Mouse (Mus musculus) intestine, embryonic 14.5 days (tissue): Measurements from ENCODE around the gene 4930558K02Rik. TPM values are rescaled to one million over a fixed set of nuclear protein-coding genes. Genes with fewer than 3 reads are reported as not detected.

ENCODE experiments used
- ATAC-seq: fragments of 200-750 bp; cut with Nextera tagmentation; replicated peaks from 2 replicates; pipeline ENCODE4 v1.8.0; 2017; ENCODE audit warnings: low read depth, moderate number of reproducible peaks, moderate TSS enrichment, moderate library complexity; ENCODE audit not compliant: low FRiP score, low TSS enrichment
- DNase-seq: peaks from one replicate; pipeline ENCODE4 v3.0.0-alpha.2; 2018; ENCODE audit warnings: low spot score
- H3K27ac ChIP-seq: fragments of 300-500 bp; sonication (generic); 2 replicates; pipeline ENCODE4 v1.5.1; 2014; ENCODE audit warnings: low read depth, mild to moderate bottlenecking, control low read depth
- H3K27me3 ChIP-seq: fragments of 300-500 bp; sonication (generic); replicated peaks from 2 replicates; pipeline ENCODE4 v1.6.1; 2014; ENCODE audit warnings: low read length, control low read depth; ENCODE audit not compliant: control insufficient read depth, insufficient read depth
- H3K36me3 ChIP-seq: fragments of 300-500 bp; sonication (generic); 2 replicates; pipeline ENCODE4 v1.6.1; 2014; ENCODE audit warnings: low read length, control low read depth; ENCODE audit not compliant: control insufficient read depth, insufficient read depth
- H3K4me1 ChIP-seq: fragments of 300-500 bp; sonication (generic); replicated peaks from 2 replicates; pipeline ENCODE4 v1.6.1; 2014; ENCODE audit warnings: low read length, control low read depth, mixed read lengths; ENCODE audit not compliant: control insufficient read depth, insufficient read depth
- H3K4me2 ChIP-seq: fragments of 300-500 bp; sonication (generic); 2 replicates; pipeline ENCODE4 v1.6.1; 2014; ENCODE audit warnings: low read length
- H3K4me3 ChIP-seq: fragments of 300-500 bp; sonication (generic); 2 replicates; pipeline ENCODE4 v1.5.1; 2014; ENCODE audit warnings: low read depth, low read length, control low read depth, mixed read lengths
- H3K9ac ChIP-seq: fragments of 300-500 bp; sonication (generic); 2 replicates; pipeline ENCODE4 v1.6.1; 2014; ENCODE audit warnings: mild to moderate bottlenecking, low read length
- H3K9me3 ChIP-seq: fragments of 300-500 bp; sonication (generic); 2 replicates; pipeline ENCODE4 v1.6.1; 2016; ENCODE audit warnings: low read length, control low read depth; ENCODE audit not compliant: control insufficient read depth
- WGBS: fragments of 180-500 bp; shearing (Covaris S2); extraction: QIAGEN DNeasy Blood & Tissue Kit; methylation state at CpG from one replicate; pipeline ENCODE4 v1.1.7; 2014; 5-methylcytosine and 5-hydroxymethylcytosine counted together
- polyA plus RNA-seq: library from polyadenylated mRNA; unstranded; fragments of >200 nt; fragmentation: Nextera tagmentation; extraction: Ambion mirVana; gene quantifications from 2 replicates; pipeline ENCODE4 v1.2.1, GENCODE M21; 2014

4930558K02Rik gene
- polyA plus RNA-seq, 1 experiment from 2014 or later: not detected

GRCm38 (mm10) chr1:161920475-161921454 lies 58.7 kb downstream of the 4930558K02Rik start:
- no peak overlapping the region for H3K4me3 ChIP-seq
- WGBS: 86% methylated on average over 9 of the region's 9 CpGs
- no peak overlapping the region for H3K4me2 ChIP-seq
- no peak for ATAC-seq
- no peaks in the 10 kb centered on the region for H3K36me3 ChIP-seq
- H3K4me1 ChIP-seq: peaks cover 16% of the 10 kb centered on the region
- H3K9me3 ChIP-seq: no peaks in the 10 kb centered on the region
- H3K27me3 ChIP-seq: no peaks in the 10 kb centered on the region
- DNase-seq: no peak
- no peak overlapping the region for H3K9ac ChIP-seq
- H3K27ac ChIP-seq: no peak overlapping the region

DNA sequence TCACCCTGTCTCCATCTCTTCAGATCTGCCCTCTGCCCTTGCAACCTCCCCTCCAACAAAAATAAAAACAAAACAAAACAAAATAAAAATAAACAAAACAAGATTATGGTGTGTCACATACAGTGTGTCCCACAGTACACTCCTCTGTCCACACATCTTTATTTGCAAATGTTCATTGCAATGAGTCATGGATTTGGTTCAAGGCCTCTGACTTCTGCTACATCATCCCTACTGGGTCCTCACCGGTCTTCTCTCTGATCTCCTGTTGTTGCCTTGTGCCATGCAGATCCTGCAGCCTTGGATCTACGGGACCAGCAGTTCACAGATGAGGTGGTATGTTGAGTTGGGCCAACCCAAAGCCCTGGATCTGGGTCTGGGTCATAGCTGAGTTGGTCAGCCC lies 59.8 kb downstream of the 4930558K02Rik start:
- ATAC-seq (no peak), DNase-seq (no peak)
- H3K9ac ChIP-seq: no peak overlapping the region
- peaks cover 16% of the 10 kb centered on the region for H3K4me1 ChIP-seq
- no peak overlapping the region for H3K27ac ChIP-seq
- no peaks in the 10 kb centered on the region for H3K27me3 ChIP-seq
- no peak overlapping the region for H3K4me2 ChIP-seq
- H3K9me3 ChIP-seq: no peaks in the 10 kb centered on the region
- H3K36me3 ChIP-seq: no peaks in the 10 kb centered on the region
- 91% methylated on average over 2 of the region's 2 CpGs for WGBS
- H3K4me3 ChIP-seq: no peak overlapping the region

GRCm38 (mm10) chr1:161918682-161919372 lies 60.6 kb downstream of the 4930558K02Rik start:
- no peak for DNase-seq

DNA sequence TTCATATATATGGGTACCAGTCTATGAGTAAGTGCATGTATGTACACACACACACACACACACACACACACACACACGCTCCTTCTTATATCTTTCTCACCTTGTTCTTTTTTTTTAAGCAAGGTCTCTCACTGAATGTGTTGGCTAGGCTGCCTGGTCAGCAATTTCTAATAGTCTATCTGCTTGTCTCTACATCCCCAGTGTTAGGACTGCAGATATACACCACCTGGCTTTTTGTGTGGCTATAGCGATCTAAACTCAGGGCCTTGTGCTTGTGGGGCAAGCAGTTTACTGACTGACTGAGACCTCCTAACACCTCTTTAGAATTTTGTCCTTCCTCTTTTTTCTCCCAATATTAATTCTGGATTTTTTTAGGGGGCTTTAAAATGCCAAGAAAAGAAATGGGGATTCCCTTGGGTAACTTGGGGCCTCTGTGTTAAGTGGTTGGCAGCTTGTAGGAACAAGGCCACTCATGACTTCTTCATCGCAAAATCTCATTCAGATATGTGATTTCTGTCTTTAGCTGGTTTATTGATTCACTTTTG lies 61.4 kb downstream of the 4930558K02Rik start:
- H3K27ac ChIP-seq: no peak overlapping the region
- no peak overlapping the region for H3K9ac ChIP-seq
- no peaks in the 10 kb centered on the region for H3K27me3 ChIP-seq
- H3K36me3 ChIP-seq: no peaks in the 10 kb centered on the region
- H3K4me3 ChIP-seq: no peak overlapping the region
- H3K4me2 ChIP-seq: no peak overlapping the region
- ATAC-seq (no peak), DNase-seq (no peak)
- no peaks in the 10 kb centered on the region for H3K9me3 ChIP-seq
- WGBS: 67% methylated on average over 3 of the region's 3 CpGs
- H3K4me1 ChIP-seq: peaks cover 13% of the 10 kb centered on the region

More at GRCm38 (mm10) chr1:161918682-161919372, 60.6 kb downstream of the 4930558K02Rik start:
- Histone ChIP-seq H3K4me1 (peaks cover 16% of the 10 kb centered on the region), H3K36me3 (no peaks in the 10 kb centered on the region), H3K4me3 (no peak overlapping the region), H3K9me3 (no peaks in the 10 kb centered on the region), H3K9ac (no peak overlapping the region), H3K27me3 (no peaks in the 10 kb centered on the region), H3K4me2 (no peak overlapping the region), H3K27ac (no peak overlapping the region)
- 60% methylated on average over 7 of the region's 7 CpGs for WGBS
- ATAC-seq: no peak

GRCm38 (mm10) chr1:161916036-161916435 lies 63.4 kb downstream of the 4930558K02Rik start:
- Histone ChIP-seq H3K9me3 (no peaks in the 10 kb centered on the region), H3K4me1 (peaks cover 13% of the 10 kb centered on the region), H3K4me2 (no peak overlapping the region), H3K9ac (no peak overlapping the region), H3K36me3 (no peaks in the 10 kb centered on the region), H3K27ac (no peak overlapping the region), H3K4me3 (no peak overlapping the region), H3K27me3 (no peaks in the 10 kb centered on the region)
- ATAC-seq (no peak), DNase-seq (no peak)
- 70% methylated on average over 3 of the region's 3 CpGs for WGBS

- no peak overlapping the region for H3K4me2 ChIP-seq
- 63% methylated on average over 7 of the region's 7 CpGs for WGBS
- ATAC-seq (no peak), DNase-seq (no peak)
- no peaks in the 10 kb centered on the region for H3K27me3 ChIP-seq
- no peak overlapping the region for H3K9ac ChIP-seq
- no peak overlapping the region for H3K4me3 ChIP-seq
- H3K9me3 ChIP-seq: no peaks in the 10 kb centered on the region
- H3K4me1 ChIP-seq: peaks cover 9% of the 10 kb centered on the region
- no peaks in the 10 kb centered on the region for H3K36me3 ChIP-seq
- H3K27ac ChIP-seq: no peak overlapping the region
These were observed 65.8 kb downstream of the 4930558K02Rik start for GRCm38 (mm10) chr1:161913648-161913984.

DNA sequence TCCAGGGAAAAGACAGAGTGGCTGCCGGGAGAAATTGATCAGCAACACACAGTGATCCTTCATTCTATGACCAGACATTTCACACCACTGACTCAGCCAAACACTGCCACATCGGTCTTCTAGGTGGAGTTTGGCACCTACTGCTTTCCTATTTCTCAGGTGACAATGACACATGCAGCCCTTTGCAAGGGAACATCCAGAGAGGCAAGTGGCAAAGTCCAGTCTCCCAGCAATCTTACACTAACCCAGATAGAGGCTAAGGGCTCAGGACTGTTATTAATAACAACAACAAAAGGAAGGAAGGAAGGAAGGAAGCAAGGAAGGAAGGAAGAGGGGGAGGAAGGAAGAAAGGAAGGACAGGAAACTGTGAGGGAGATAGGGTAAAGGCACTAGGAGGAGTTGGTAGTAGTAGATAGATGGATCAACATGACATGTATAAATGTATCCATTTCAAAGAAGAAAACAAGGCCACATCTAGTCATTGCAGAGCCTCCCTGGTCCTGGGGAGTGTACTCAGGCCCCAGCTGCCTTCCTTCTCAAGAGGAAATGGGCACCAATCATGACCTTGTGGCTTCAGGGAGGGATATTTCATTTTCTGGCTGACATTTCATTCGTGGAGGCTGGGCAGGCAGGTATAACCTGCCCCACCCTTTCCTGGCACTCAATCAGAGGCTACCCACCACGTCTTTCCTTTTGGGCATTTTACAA lies 66.3 kb downstream of the 4930558K02Rik start:
- H3K4me3 ChIP-seq: no peak overlapping the region
- H3K4me2 ChIP-seq: no peak overlapping the region
- ATAC-seq (no peak), DNase-seq (no peak)
- H3K27me3 ChIP-seq: no peaks in the 10 kb centered on the region
- 47% methylated on average over 4 of the region's 4 CpGs for WGBS
- no peak overlapping the region for H3K9ac ChIP-seq
- peaks cover 7% of the 10 kb centered on the region; the same call in 1 of the 2 replicates for H3K4me1 ChIP-seq
- H3K9me3 ChIP-seq: no peaks in the 10 kb centered on the region
- no peak overlapping the region for H3K27ac ChIP-seq
- no peaks in the 10 kb centered on the region for H3K36me3 ChIP-seq

DNA sequence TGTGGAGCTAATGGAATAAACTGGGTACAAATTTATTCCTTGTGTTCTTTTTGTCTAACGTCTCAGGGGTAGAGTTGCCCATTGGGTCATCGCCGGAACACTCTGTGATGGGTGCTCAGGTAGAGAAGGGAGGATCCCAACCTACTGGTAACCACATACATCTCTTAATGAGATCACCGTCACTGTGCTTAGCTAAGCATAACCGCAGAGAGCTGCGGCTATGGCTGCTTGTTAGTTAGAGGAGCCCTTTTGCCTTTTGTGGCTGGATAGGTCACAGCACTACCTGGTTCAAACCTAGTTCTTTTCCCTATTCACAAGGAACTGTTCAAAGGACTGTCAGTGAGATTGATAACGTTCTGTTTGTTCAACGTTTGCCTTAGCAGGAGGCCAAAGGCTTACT lies 70.4 kb downstream of the 4930558K02Rik start:
- Histone ChIP-seq H3K36me3 (no peaks in the 10 kb centered on the region), H3K27me3 (no peaks in the 10 kb centered on the region), H3K4me1 (no peaks in the 10 kb centered on the region), H3K27ac (no peak overlapping the region), H3K9me3 (no peaks in the 10 kb centered on the region), H3K4me2 (no peak overlapping the region), H3K4me3 (no peak overlapping the region), H3K9ac (no peak overlapping the region)
- DNase-seq (no peak), ATAC-seq (no peak)
- WGBS: 82% methylated on average over 8 of the region's 8 CpGs
